ENCODE assay signal across 9 mouse cellular contexts in genomic region chr9:52046686-52047085, GRCm38 (mm10). TPM values are rescaled to one million over a fixed set of nuclear protein-coding genes. Genes with fewer than 3 reads are reported as not detected.
DNase-seq lines count a peak whose midpoint lies in the region; ATAC-seq lines count a peak whose summit lies in the region.
"Had no signal": no experiment of that assay in that cellular context is flagged by ENCODE, and none has a peak within 500 bp of the region (broad histone marks: within the 10 kb centered on the region; RNA-seq: fewer than 3 reads in every experiment).

No protein-coding gene starts in this region.

- H3K4me1 ChIP-seq in heart, embryonic 16.5 days (ENCODE audit: control insufficient read depth, insufficient read depth, low read length), result peaks cover 17% of the 10 kb centered on the region
- no peaks in the 10 kb centered on the region; the same call in 1 of the 2 replicates for H3K4me1 ChIP-seq in hindbrain, embryonic 11.5 days (replicated peaks; ENCODE audit: control insufficient read depth, insufficient read depth, low read length)
- peaks cover 27% of the 10 kb centered on the region for H3K4me1 ChIP-seq in limb, embryonic 10.5 days
- H3K4me1 ChIP-seq in neural tube, embryonic 13.5 days (replicated peaks), result peaks cover 36% of the 10 kb centered on the region

- H3K9ac ChIP-seq in heart, embryonic 16.5 days (ENCODE audit: low read length), result peak overlapping the region; percentile 99
- H3K9ac ChIP-seq in hindbrain, embryonic 11.5 days (ENCODE audit: low read depth, low read length), result no peak overlapping the region
- H3K9ac ChIP-seq in neural tube, embryonic 13.5 days, result peak overlapping the region; percentile 96; the same call in 1 of the 2 replicates

- DNase-seq in heart, postnatal 36 days, result no peak
- no peak for DNase-seq in hindbrain, embryonic 11.5 days (ENCODE audit: low spot score)
- DNase-seq in limb, embryonic 10.5 days (ENCODE audit: low spot score), result no peak
- DNase-seq in right cerebral cortex, postnatal 36 days (ENCODE audit: low spot score in 2 of 2), result no peak
- no peak for DNase-seq in gastrocnemius, postnatal 14 days
- no peak for DNase-seq in left cerebral cortex, adult 18-20 months (ENCODE audit: low spot score in 2 of 2)

- WGBS in heart, embryonic 16.5 days, result 29% methylated on average over 5 of the region's 5 CpGs
- 29% methylated on average over 5 of the region's 5 CpGs for WGBS in hindbrain, embryonic 11.5 days
- WGBS in limb, embryonic 10.5 days, result 19% methylated on average over 5 of the region's 5 CpGs
- 14% methylated on average over 5 of the region's 5 CpGs for WGBS in neural tube, embryonic 13.5 days

- ATAC-seq in heart, embryonic 16.5 days (replicated peaks; ENCODE audit: extremely low read depth, insufficient read depth, low FRiP score), result no peak
- ATAC-seq in hindbrain, embryonic 11.5 days (ENCODE audit: low FRiP score), result no peak
- no peak for ATAC-seq in neural tube, embryonic 13.5 days (ENCODE audit: low read depth)

- H3K27ac ChIP-seq in heart, embryonic 16.5 days (ENCODE audit: low read length), result peak overlapping the region; percentile 100
- no peak overlapping the region for H3K27ac ChIP-seq in hindbrain, embryonic 11.5 days (ENCODE audit: low read depth, low read length)
- H3K27ac ChIP-seq in limb, embryonic 10.5 days, result peak overlapping the region; percentile 100; the same call in 1 of the 2 replicates
- H3K27ac ChIP-seq in neural tube, embryonic 13.5 days (replicated peaks), result no peak overlapping the region

- peak overlapping the region; percentile 92 for H3K4me3 ChIP-seq in heart, embryonic 16.5 days (ENCODE audit: low read length)
- H3K4me3 ChIP-seq in hindbrain, embryonic 11.5 days (ENCODE audit: low read depth, low read length), result peak overlapping the region; percentile 94
- peak overlapping the region; percentile 86 for H3K4me3 ChIP-seq in limb, embryonic 10.5 days
- H3K4me3 ChIP-seq in neural tube, embryonic 13.5 days, result no peak overlapping the region

- no peaks in the 10 kb centered on the region for H3K27me3 ChIP-seq in heart, embryonic 16.5 days (ENCODE audit: control insufficient read depth, insufficient read depth, low read length)
- H3K27me3 ChIP-seq in hindbrain, embryonic 11.5 days (ENCODE audit: control insufficient read depth, insufficient read depth, low read length), result no peaks in the 10 kb centered on the region
- H3K27me3 ChIP-seq in limb, embryonic 10.5 days (ENCODE audit: low read depth, poor library complexity, severe bottlenecking), result no peaks in the 10 kb centered on the region
- no peaks in the 10 kb centered on the region; the same call in 1 of the 2 replicates for H3K27me3 ChIP-seq in neural tube, embryonic 13.5 days

- H3K9me3 ChIP-seq in heart, embryonic 16.5 days (replicated peaks; ENCODE audit: control insufficient read depth, low read length), result no peaks in the 10 kb centered on the region
- no peaks in the 10 kb centered on the region for H3K9me3 ChIP-seq in hindbrain, embryonic 11.5 days (ENCODE audit: control insufficient read depth, low read length)
- no peaks in the 10 kb centered on the region for H3K9me3 ChIP-seq in limb, embryonic 10.5 days (replicated peaks)
- no peaks in the 10 kb centered on the region for H3K9me3 ChIP-seq in neural tube, embryonic 13.5 days
- H3K9me3 ChIP-seq: megakaryocyte, embryonic 14.5 days had no signal

- intact Hi-C loops in heart, postnatal 36 days (cut with DNase I), result loop anchor here (5.0 kb wide), 2 partner anchors 54 to 84 kb away; partner anchors contain the start of gene Fdx1
- intact Hi-C loops in gastrocnemius, postnatal 14 days (cut with DNase I; ENCODE audit: low total_unique reads), result no loop called here

- H3K36me3 ChIP-seq in heart, embryonic 16.5 days (ENCODE audit: control insufficient read depth, insufficient read depth), result no peaks in the 10 kb centered on the region
- H3K36me3 ChIP-seq in hindbrain, embryonic 11.5 days (ENCODE audit: control insufficient read depth, insufficient read depth, low read length), result no peaks in the 10 kb centered on the region
- no peaks in the 10 kb centered on the region for H3K36me3 ChIP-seq in limb, embryonic 10.5 days
- no peaks in the 10 kb centered on the region for H3K36me3 ChIP-seq in neural tube, embryonic 13.5 days

- peak overlapping the region; percentile 78 for H3K4me2 ChIP-seq in heart, embryonic 16.5 days (ENCODE audit: low read depth, low read length)
- H3K4me2 ChIP-seq in hindbrain, embryonic 11.5 days (replicated peaks; ENCODE audit: low read depth, low read length), result peak overlapping the region; percentile 78
- peak overlapping the region; percentile 68 for H3K4me2 ChIP-seq in neural tube, embryonic 13.5 days

RNA-seq across cellular contexts. Expression of gene Rdx, which starts 0.3 kb away (rescaled TPM):
- polyA plus RNA-seq in heart, embryonic 16.5 days (2015; fragmentation: Nextera tagmentation; extraction: Ambion mirVana), result 86.2 and 97.5 TPM in 2 replicates
- 10 to 100 TPM; 90.7 to 91.9 TPM for total RNA-seq in heart, postnatal 36 days (2021)
- 221 and 230 TPM in 2 replicates for polyA plus RNA-seq in hindbrain, embryonic 11.5 days (2014; fragmentation: Nextera tagmentation; extraction: Ambion mirVana)
- polyA plus RNA-seq in limb, embryonic 10.5 days (2016; fragmentation: Nextera tagmentation; extraction: Ambion mirVana), result 118 and 132 TPM in 2 replicates
- 97.9 and 112 TPM in 2 replicates for polyA plus RNA-seq in neural tube, embryonic 13.5 days (2015; fragmentation: Nextera tagmentation; extraction: Ambion mirVana)
- total RNA-seq in gastrocnemius, postnatal 14 days (2021), result 100 to 1,000 TPM; 101 to 103 TPM
- 10 to 100 TPM; 42.9 to 44.5 TPM for total RNA-seq in left cerebral cortex, adult 18-20 months (2021)

Comparison
In these comparisons a context has a peak if more than half of its experiments do, and no peak if none do; other contexts are left out.
1. H3K27ac ChIP-seq: peak in heart, embryonic 16.5 days (single experiment) and limb, embryonic 10.5 days (single experiment); none in hindbrain, embryonic 11.5 days (single experiment) and neural tube, embryonic 13.5 days (single experiment).
2. Peak in every context shown above with its lines, with median percentiles within 50 percentile points of each other: H3K4me2 ChIP-seq.